Mouse (Mus musculus): ENCODE data around the gene Alox15. TPM values are rescaled to one million over a fixed set of nuclear protein-coding genes. Genes with fewer than 3 reads are reported as not detected.

Gene Alox15
- polyA plus RNA-seq, 1 experiment from 2014 or later = 0.20 TPM

DNA sequence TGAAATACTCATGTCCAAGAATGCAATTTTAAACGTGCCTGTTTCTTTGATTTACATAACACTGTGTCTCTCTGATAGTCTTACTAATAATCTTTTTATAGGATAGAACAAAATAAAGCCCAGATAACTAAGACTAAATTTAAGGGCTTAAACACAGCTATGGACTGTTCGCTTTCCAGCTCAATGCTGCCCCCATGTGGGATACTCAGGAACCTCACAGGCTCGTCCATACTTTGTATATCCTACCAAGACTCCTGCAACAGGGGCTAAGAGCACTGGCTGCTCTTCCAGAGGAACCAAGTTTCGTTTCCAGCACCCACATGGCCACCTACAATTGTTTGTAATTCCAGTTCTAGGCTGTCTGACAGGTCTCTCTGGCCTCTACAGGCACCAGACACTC, 17.4 kb downstream of the Alox15 start:
- DNase-seq (ENCODE audit: low spot score) (peak; percentile 79), ATAC-seq (ENCODE audit: insufficient number of reproducible peaks, low FRiP score, low TSS enrichment, low read depth) (no peak)
- no peaks in the 10 kb centered on the region for H3K9me3 ChIP-seq (ENCODE audit: control insufficient read depth, low read length)
- H3K27me3 ChIP-seq (ENCODE audit: control insufficient read depth, insufficient read depth, low read length) = no peaks in the 10 kb centered on the region
- no peak overlapping the region for H3K4me2 ChIP-seq (ENCODE audit: low read depth, severe bottlenecking)
- H3K9ac ChIP-seq (ENCODE audit: low read length) = no peak overlapping the region
- H3K4me3 ChIP-seq (ENCODE audit: low read depth, low read length) = no peak overlapping the region
- WGBS = 32% methylated on average over 4 of the region's 4 CpGs
- H3K27ac ChIP-seq (replicated peaks; ENCODE audit: low read depth, low read length) = no peak overlapping the region
- H3K36me3 ChIP-seq (ENCODE audit: control insufficient read depth, insufficient read depth, low read length) = no peaks in the 10 kb centered on the region
- H3K4me1 ChIP-seq (ENCODE audit: control insufficient read depth, insufficient read depth, low read length) = no peaks in the 10 kb centered on the region

DNA sequence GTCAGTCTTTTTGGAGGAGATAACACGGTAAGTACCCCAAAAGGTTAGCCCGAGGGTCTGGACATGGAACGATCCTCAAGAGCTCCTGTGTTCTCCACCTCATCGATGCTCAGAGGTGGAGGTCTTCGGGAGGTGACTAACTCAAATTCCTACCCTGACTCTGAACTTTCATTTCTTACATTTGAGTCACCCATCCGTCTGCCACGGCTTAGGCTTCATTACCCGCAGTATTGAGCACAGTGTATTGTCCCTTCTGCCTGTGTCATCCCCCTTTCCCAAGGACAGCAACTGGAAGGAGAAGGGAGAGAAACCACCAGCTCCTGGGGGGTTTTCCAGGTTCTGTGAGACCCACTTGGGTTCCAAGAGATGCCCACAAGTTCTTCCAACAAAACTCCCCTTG, 27.1 kb downstream of the Alox15 start:
- no peaks in the 10 kb centered on the region for H3K9me3 ChIP-seq (ENCODE audit: control insufficient read depth, low read length)
- H3K27ac ChIP-seq (replicated peaks; ENCODE audit: low read depth, low read length) = no peak overlapping the region
- WGBS = 87% methylated on average over 8 of the region's 8 CpGs
- DNase-seq (ENCODE audit: low spot score) (no peak), ATAC-seq (ENCODE audit: insufficient number of reproducible peaks, low FRiP score, low TSS enrichment, low read depth) (no peak)
- no peak overlapping the region for H3K4me2 ChIP-seq (ENCODE audit: low read depth, severe bottlenecking)
- no peak overlapping the region for H3K4me3 ChIP-seq (ENCODE audit: low read depth, low read length)
- no peak overlapping the region for H3K9ac ChIP-seq (ENCODE audit: low read length)
- H3K27me3 ChIP-seq (ENCODE audit: control insufficient read depth, insufficient read depth, low read length) = peaks cover 30% of the 10 kb centered on the region
- H3K4me1 ChIP-seq (ENCODE audit: control insufficient read depth, insufficient read depth, low read length) = no peaks in the 10 kb centered on the region
- H3K36me3 ChIP-seq (ENCODE audit: control insufficient read depth, insufficient read depth, low read length) = no peaks in the 10 kb centered on the region

DNA sequence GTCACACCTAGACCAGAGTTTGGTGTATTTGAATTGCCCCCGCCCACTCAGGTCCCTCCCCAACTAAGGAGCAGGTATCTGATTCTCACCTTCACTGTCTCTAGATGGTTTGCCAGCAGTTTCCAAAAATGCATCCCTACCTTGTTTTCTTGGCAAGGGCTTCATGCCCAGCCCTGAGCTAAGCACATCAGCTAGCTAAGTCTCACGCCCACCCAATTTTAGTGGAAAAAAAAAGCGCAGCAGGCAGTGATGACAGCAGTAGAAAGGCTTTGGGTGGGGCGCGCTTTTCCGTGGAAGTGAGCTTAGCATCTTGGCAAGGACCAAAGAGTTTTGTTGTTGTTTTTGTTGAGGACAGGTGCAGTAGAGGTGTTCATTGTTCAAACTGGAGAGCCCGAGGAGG, 29.3 kb downstream of the Alox15 start, which contains the start of gene Alox12e:
Gene Alox12e (minus strand): TSS at position 101 of the 400 bp plus-strand sequence.
- H3K4me2 ChIP-seq (ENCODE audit: low read depth, severe bottlenecking) = no peak within 1 kb of the TSS; the same call in 1 of the 2 replicates
- H3K27me3 ChIP-seq (ENCODE audit: control insufficient read depth, insufficient read depth, low read length) = peaks cover 33% of the 10 kb centered on the region
- H3K4me1 ChIP-seq (ENCODE audit: control insufficient read depth, insufficient read depth, low read length) = no peaks in the 10 kb centered on the region
- H3K4me3 ChIP-seq (ENCODE audit: low read depth, low read length) = no peak within 1 kb of the TSS
- no peaks in the 10 kb centered on the region for H3K36me3 ChIP-seq (ENCODE audit: control insufficient read depth, insufficient read depth, low read length)
- 32% methylated on average over 7 of the region's 7 CpGs for WGBS
- H3K9ac ChIP-seq (ENCODE audit: low read length) = no peak within 1 kb of the TSS
- no peaks in the 10 kb centered on the region for H3K9me3 ChIP-seq (ENCODE audit: control insufficient read depth, low read length)
- ATAC-seq (ENCODE audit: insufficient number of reproducible peaks, low FRiP score, low TSS enrichment, low read depth) = no peak
- no peak for DNase-seq (ENCODE audit: low spot score)
- H3K27ac ChIP-seq (replicated peaks; ENCODE audit: low read depth, low read length) = no peak within 1 kb of the TSS

DNA sequence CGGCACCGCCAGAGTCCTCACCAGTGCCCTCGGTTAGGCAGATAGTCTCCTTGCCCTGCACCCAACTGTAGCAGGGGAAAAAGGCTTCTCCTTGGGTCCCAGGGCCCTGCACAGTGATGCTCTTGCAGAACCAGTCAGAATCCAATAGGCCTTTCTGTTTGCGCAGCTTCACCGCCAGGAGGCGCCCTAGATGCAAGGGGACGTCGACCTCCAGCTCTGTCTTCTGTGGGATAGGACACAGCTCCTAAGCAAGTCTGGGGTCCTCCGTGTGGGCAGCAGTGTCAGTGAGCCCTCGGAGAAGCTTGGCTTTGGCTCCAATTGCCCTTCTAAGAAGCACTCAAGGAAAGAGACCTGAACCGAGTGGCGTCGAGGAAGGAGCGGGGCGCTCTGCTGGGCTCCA, 30.2 kb downstream of the Alox15 start:
- H3K9me3 ChIP-seq (ENCODE audit: control insufficient read depth, low read length) = no peaks in the 10 kb centered on the region
- no peak overlapping the region; the same call in 1 of the 2 replicates for H3K4me2 ChIP-seq (ENCODE audit: low read depth, severe bottlenecking)
- 3% methylated on average over 15 of the region's 15 CpGs for WGBS

DNA sequence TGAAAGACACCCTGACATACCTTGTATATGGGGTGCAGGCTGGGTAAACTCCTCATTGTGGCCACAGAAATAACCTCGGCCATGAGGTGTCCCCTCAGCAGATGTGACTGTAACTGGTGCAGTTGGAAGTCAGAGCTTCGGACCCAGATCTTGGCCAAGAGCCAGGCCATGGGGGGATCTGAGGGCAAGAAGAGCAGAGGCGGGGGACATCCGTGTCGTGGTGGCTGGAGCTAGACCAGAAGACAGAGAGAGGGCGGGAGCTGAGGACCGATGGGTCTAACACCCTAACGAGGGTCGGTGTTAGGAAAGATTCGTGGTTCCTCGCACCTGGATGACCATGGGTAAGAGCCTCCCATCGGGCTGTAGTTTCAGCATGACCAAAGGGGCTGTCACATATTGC, 32.2 kb downstream of the Alox15 start:
- no peaks in the 10 kb centered on the region for H3K4me1 ChIP-seq (ENCODE audit: control insufficient read depth, insufficient read depth, low read length)
- H3K4me2 ChIP-seq (ENCODE audit: low read depth, severe bottlenecking) = no peak overlapping the region
- H3K27me3 ChIP-seq (ENCODE audit: control insufficient read depth, insufficient read depth, low read length) = peaks cover 33% of the 10 kb centered on the region
- H3K9ac ChIP-seq (ENCODE audit: low read length) = no peak overlapping the region
- ATAC-seq (ENCODE audit: insufficient number of reproducible peaks, low FRiP score, low TSS enrichment, low read depth) (no peak), DNase-seq (ENCODE audit: low spot score) (no peak)
- no peak overlapping the region for H3K4me3 ChIP-seq (ENCODE audit: low read depth, low read length)
- WGBS = 77% methylated on average over 12 of the region's 12 CpGs
- H3K27ac ChIP-seq (replicated peaks; ENCODE audit: low read depth, low read length) = no peak overlapping the region
- H3K36me3 ChIP-seq (ENCODE audit: control insufficient read depth, insufficient read depth, low read length) = no peaks in the 10 kb centered on the region
- H3K9me3 ChIP-seq (ENCODE audit: control insufficient read depth, low read length) = no peaks in the 10 kb centered on the region

More for the DNA sequence above, 30.2 kb downstream of the Alox15 start:
- no peak for ATAC-seq (ENCODE audit: insufficient number of reproducible peaks, low FRiP score, low TSS enrichment, low read depth)
- DNase-seq (ENCODE audit: low spot score) = peak; percentile 76
- no peak overlapping the region for H3K27ac ChIP-seq (replicated peaks; ENCODE audit: low read depth, low read length)
- H3K4me3 ChIP-seq (ENCODE audit: low read depth, low read length) = no peak overlapping the region
- no peak overlapping the region for H3K9ac ChIP-seq (ENCODE audit: low read length)
- peaks cover 33% of the 10 kb centered on the region for H3K27me3 ChIP-seq (ENCODE audit: control insufficient read depth, insufficient read depth, low read length)
- H3K4me1 ChIP-seq (ENCODE audit: control insufficient read depth, insufficient read depth, low read length) = no peaks in the 10 kb centered on the region
- no peaks in the 10 kb centered on the region for H3K36me3 ChIP-seq (ENCODE audit: control insufficient read depth, insufficient read depth, low read length)

DNA sequence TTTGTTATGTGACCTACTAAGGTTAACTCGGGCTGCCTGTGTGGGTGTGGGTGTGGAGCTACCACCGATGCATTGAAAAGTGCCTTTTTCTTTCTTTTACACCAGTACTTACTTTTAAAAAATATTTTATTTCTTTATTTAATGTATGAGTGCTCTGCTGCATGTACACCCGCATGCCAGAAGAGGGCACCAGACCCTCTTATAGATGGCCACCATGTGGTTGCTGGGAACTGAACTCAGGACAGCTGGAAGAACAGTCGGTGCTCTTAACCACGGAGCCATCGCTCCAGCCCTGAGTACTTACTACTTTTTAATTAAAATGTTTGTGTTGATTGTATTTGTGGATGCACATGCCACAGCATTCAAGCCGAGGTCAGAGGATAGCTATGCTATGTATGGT, 38.0 kb downstream of the Alox15 start:
- Histone ChIP-seq H3K4me2 (ENCODE audit: low read depth, severe bottlenecking) (no peak overlapping the region), H3K4me3 (ENCODE audit: low read depth, low read length) (no peak overlapping the region), H3K9me3 (ENCODE audit: control insufficient read depth, low read length) (no peaks in the 10 kb centered on the region), H3K36me3 (ENCODE audit: control insufficient read depth, insufficient read depth, low read length) (no peaks in the 10 kb centered on the region), H3K4me1 (ENCODE audit: control insufficient read depth, insufficient read depth, low read length) (no peaks in the 10 kb centered on the region), H3K9ac (ENCODE audit: low read length) (no peak overlapping the region), H3K27me3 (ENCODE audit: control insufficient read depth, insufficient read depth, low read length) (no peaks in the 10 kb centered on the region), H3K27ac (replicated peaks; ENCODE audit: low read depth, low read length) (no peak overlapping the region)
- peak; percentile 35 for DNase-seq (ENCODE audit: low spot score)
- WGBS = 40% methylated on average over 7 of the region's 7 CpGs
- ATAC-seq (ENCODE audit: insufficient number of reproducible peaks, low FRiP score, low TSS enrichment, low read depth) = no peak

DNA sequence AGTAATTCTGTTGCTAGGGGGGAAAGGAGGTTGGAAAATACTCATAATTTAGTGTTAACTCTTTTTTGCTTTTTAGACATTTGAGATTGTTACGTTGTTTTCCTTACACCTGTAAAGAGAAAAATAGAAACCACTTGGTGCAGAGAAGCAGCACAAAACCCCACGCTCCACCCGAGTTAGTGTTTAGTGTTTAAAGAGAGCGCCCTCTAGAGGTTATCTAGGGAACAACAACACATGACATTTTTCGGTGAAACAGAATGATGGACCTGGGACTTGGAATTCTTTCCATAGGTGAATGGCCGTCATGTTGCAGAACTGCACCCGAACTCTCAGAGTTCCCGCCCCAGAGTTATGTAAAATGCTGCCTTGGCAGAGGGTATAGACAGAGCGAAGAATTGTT, 42.5 kb downstream of the Alox15 start:
- WGBS = 31% methylated on average over 9 of the region's 9 CpGs
- H3K9me3 ChIP-seq (ENCODE audit: control insufficient read depth, low read length) = no peaks in the 10 kb centered on the region
- H3K36me3 ChIP-seq (ENCODE audit: control insufficient read depth, insufficient read depth, low read length) = no peaks in the 10 kb centered on the region
- peak; percentile 38 for DNase-seq (ENCODE audit: low spot score)
- no peak overlapping the region for H3K4me3 ChIP-seq (ENCODE audit: low read depth, low read length)
- H3K4me1 ChIP-seq (ENCODE audit: control insufficient read depth, insufficient read depth, low read length) = no peaks in the 10 kb centered on the region
- H3K4me2 ChIP-seq (ENCODE audit: low read depth, severe bottlenecking) = no peak overlapping the region
- H3K27me3 ChIP-seq (ENCODE audit: control insufficient read depth, insufficient read depth, low read length) = no peaks in the 10 kb centered on the region
- no peak overlapping the region for H3K27ac ChIP-seq (replicated peaks; ENCODE audit: low read depth, low read length)
- H3K9ac ChIP-seq (ENCODE audit: low read length) = no peak overlapping the region
- no peak for ATAC-seq (ENCODE audit: insufficient number of reproducible peaks, low FRiP score, low TSS enrichment, low read depth)

DNA sequence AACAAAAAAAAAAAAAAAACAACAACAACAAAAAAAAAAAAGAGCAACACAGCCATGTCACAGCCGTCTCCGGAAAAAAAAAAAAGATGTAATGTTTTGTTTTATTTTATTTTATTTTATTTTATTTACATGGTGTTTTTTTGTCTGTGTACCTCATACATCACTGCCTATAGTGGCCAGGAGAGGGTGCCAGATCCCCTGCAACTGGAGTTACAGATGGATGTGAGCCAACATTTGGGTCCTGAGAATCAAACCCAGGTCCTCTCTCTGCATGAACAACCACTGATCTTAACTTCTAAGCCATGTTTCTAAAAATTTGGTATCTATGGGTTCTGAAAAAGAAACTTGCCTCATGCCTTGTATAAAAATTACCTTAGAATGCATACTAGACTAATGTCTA, 43.5 kb downstream of the Alox15 start:
- no peaks in the 10 kb centered on the region for H3K36me3 ChIP-seq (ENCODE audit: control insufficient read depth, insufficient read depth, low read length)
- H3K27me3 ChIP-seq (ENCODE audit: control insufficient read depth, insufficient read depth, low read length) = no peaks in the 10 kb centered on the region
- no peak overlapping the region for H3K9ac ChIP-seq (ENCODE audit: low read length)
- WGBS = 95% methylated on average over 2 of the region's 2 CpGs
- H3K27ac ChIP-seq (replicated peaks; ENCODE audit: low read depth, low read length) = no peak overlapping the region
- no peak overlapping the region for H3K4me2 ChIP-seq (ENCODE audit: low read depth, severe bottlenecking)
- no peak for DNase-seq (ENCODE audit: low spot score)
- ATAC-seq (ENCODE audit: insufficient number of reproducible peaks, low FRiP score, low TSS enrichment, low read depth) = no peak
- no peak overlapping the region for H3K4me3 ChIP-seq (ENCODE audit: low read depth, low read length)
- H3K4me1 ChIP-seq (ENCODE audit: control insufficient read depth, insufficient read depth, low read length) = no peaks in the 10 kb centered on the region
- no peaks in the 10 kb centered on the region for H3K9me3 ChIP-seq (ENCODE audit: control insufficient read depth, low read length)

DNA sequence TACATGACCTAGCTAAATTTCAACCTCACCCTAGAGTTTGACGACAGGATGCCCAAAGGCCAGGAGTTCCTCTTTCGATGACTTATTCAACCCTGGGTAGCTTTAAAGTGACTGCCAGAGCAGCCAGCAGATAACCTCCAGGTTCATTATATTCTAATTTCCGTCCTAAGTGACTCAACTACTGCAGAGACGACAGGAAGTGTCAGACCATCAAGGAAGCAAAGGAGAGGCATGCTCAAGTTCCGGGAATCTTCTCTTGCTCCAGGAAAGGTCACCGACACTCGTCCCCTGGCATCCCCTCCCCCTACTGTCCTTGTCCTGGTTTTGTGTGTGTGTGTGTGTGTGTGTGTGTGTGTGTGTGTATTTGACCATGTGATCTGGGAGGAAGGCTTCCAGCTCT, 45.7 kb downstream of the Alox15 start:
- no peak for DNase-seq (ENCODE audit: low spot score)
- ATAC-seq (ENCODE audit: insufficient number of reproducible peaks, low FRiP score, low TSS enrichment, low read depth) = no peak
- Histone ChIP-seq H3K27ac (replicated peaks; ENCODE audit: low read depth, low read length) (no peak overlapping the region), H3K4me3 (ENCODE audit: low read depth, low read length) (no peak overlapping the region), H3K4me1 (ENCODE audit: control insufficient read depth, insufficient read depth, low read length) (no peaks in the 10 kb centered on the region), H3K27me3 (ENCODE audit: control insufficient read depth, insufficient read depth, low read length) (no peaks in the 10 kb centered on the region), H3K9ac (ENCODE audit: low read length) (no peak overlapping the region), H3K9me3 (ENCODE audit: control insufficient read depth, low read length) (no peaks in the 10 kb centered on the region), H3K4me2 (ENCODE audit: low read depth, severe bottlenecking) (no peak overlapping the region), H3K36me3 (ENCODE audit: control insufficient read depth, insufficient read depth, low read length) (no peaks in the 10 kb centered on the region)
- 55% methylated on average over 7 of the region's 7 CpGs for WGBS
